In the genomic region with DNA sequence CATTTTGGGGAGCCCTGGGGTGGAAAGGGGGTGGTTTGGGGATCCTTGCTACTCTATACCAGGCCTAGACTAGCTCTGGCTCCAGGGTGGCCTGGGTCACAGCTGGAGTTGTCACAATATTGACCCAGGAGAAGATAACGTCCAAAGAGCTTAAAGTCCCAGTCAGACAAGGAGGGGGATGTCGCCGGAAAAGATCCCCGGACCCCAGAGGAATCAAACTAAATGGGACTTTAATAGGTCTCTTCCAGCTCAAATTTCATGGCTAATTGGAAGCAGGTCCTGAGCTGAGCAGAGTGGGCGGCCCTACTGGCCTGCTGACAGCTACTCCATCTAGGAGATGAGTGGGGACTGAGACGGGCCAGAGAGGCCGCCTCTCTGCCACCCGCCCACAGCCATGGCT, we compare ENCODE assay signal across 21 mouse cellular contexts. TPM values are rescaled to one million over a fixed set of nuclear protein-coding genes. Genes with fewer than 3 reads are reported as not detected.
DNase-seq lines count a peak whose midpoint lies in the region; ATAC-seq lines count a peak whose summit lies in the region.
"Had no signal": no experiment of that assay in that cellular context is flagged by ENCODE, and none has a peak within 500 bp of the region (broad histone marks: within the 10 kb centered on the region; RNA-seq: fewer than 3 reads in every experiment).

No protein-coding gene starts in this region.

- 43% methylated on average over 8 of the region's 8 CpGs for WGBS in hindbrain, embryonic 11.5 days
- 33% methylated on average over 8 of the region's 8 CpGs for WGBS in hindbrain, embryonic 12.5 days
- WGBS in embryonic facial prominence, embryonic 11.5 days = 15% methylated on average over 8 of the region's 8 CpGs
- 10% methylated on average over 8 of the region's 8 CpGs for WGBS in limb, embryonic 12.5 days

- no peak overlapping the region for H3K9ac ChIP-seq in hindbrain, embryonic 11.5 days (ENCODE audit: low read depth, low read length)
- no peak overlapping the region for H3K9ac ChIP-seq in hindbrain, embryonic 12.5 days
- H3K9ac ChIP-seq in embryonic facial prominence, embryonic 11.5 days (replicated peaks; ENCODE audit: low read length) = no peak overlapping the region
- no peak overlapping the region for H3K9ac ChIP-seq in limb, embryonic 12.5 days (replicated peaks)
- H3K9ac ChIP-seq: forebrain, embryonic 15.5 days; hindbrain, embryonic 15.5 days; stomach, embryonic 15.5 days had no signal

- no peaks in the 10 kb centered on the region for H3K9me3 ChIP-seq in hindbrain, embryonic 11.5 days (ENCODE audit: control insufficient read depth, low read length)
- no peaks in the 10 kb centered on the region for H3K9me3 ChIP-seq in hindbrain, embryonic 12.5 days (replicated peaks)
- H3K9me3 ChIP-seq in embryonic facial prominence, embryonic 11.5 days (replicated peaks; ENCODE audit: control insufficient read depth, low read length) = no peaks in the 10 kb centered on the region
- no peaks in the 10 kb centered on the region for H3K9me3 ChIP-seq in limb, embryonic 12.5 days
- H3K9me3 ChIP-seq: forebrain, embryonic 15.5 days; hindbrain, embryonic 15.5 days; stomach, embryonic 15.5 days had no signal

- 0 out of 2 replicates have a peak, but pooled peaks cover 2% of the 10 kb centered on the region for H3K27me3 ChIP-seq in hindbrain, embryonic 11.5 days (ENCODE audit: control insufficient read depth, insufficient read depth, low read length)
- H3K27me3 ChIP-seq in hindbrain, embryonic 12.5 days = peaks cover 10% of the 10 kb centered on the region; the same call in 1 of the 2 replicates
- no peaks in the 10 kb centered on the region for H3K27me3 ChIP-seq in embryonic facial prominence, embryonic 11.5 days (ENCODE audit: control insufficient read depth, insufficient read depth, low read length)
- 0 out of 2 replicates have a peak, but pooled peaks cover 6% of the 10 kb centered on the region for H3K27me3 ChIP-seq in limb, embryonic 12.5 days
- H3K27me3 ChIP-seq: forebrain, embryonic 15.5 days; hindbrain, embryonic 15.5 days; stomach, embryonic 15.5 days had no signal

- no peak overlapping the region for H3K27ac ChIP-seq in hindbrain, embryonic 11.5 days (ENCODE audit: low read depth, low read length)
- no peak overlapping the region for H3K27ac ChIP-seq in hindbrain, embryonic 12.5 days
- no peak overlapping the region for H3K27ac ChIP-seq in embryonic facial prominence, embryonic 11.5 days (replicated peaks; ENCODE audit: low read depth, low read length)
- no peak overlapping the region for H3K27ac ChIP-seq in limb, embryonic 12.5 days
- H3K27ac ChIP-seq: forebrain, embryonic 15.5 days; heart, adult 2 months; hindbrain, embryonic 15.5 days; macrophage; stomach, embryonic 15.5 days had no signal

- H3K36me3 ChIP-seq in hindbrain, embryonic 11.5 days (ENCODE audit: control insufficient read depth, insufficient read depth, low read length) = no peaks in the 10 kb centered on the region
- no peaks in the 10 kb centered on the region for H3K36me3 ChIP-seq in hindbrain, embryonic 12.5 days
- no peaks in the 10 kb centered on the region for H3K36me3 ChIP-seq in embryonic facial prominence, embryonic 11.5 days (replicated peaks; ENCODE audit: control insufficient read depth, insufficient read depth, low read depth, low read length)
- H3K36me3 ChIP-seq in limb, embryonic 12.5 days = no peaks in the 10 kb centered on the region
- H3K36me3 ChIP-seq: forebrain, embryonic 15.5 days; hindbrain, embryonic 15.5 days; stomach, embryonic 15.5 days had no signal

- ATAC-seq in hindbrain, embryonic 11.5 days (ENCODE audit: low FRiP score) = no peak
- no peak for ATAC-seq in hindbrain, embryonic 12.5 days (ENCODE audit: low FRiP score)
- ATAC-seq in embryonic facial prominence, embryonic 11.5 days (replicated peaks; ENCODE audit: insufficient number of reproducible peaks, low FRiP score, low TSS enrichment, low read depth) = 0 out of 2 replicates have a peak, but pooled peaks have one; percentile 31
- no peak for ATAC-seq in limb, embryonic 12.5 days (ENCODE audit: insufficient number of reproducible peaks, insufficient read depth, low FRiP score, low TSS enrichment, low read depth)
- ATAC-seq: forebrain, embryonic 15.5 days; intestine, postnatal 0 days had no signal

- no peaks in the 10 kb centered on the region; the same call in 1 of the 2 replicates for H3K4me1 ChIP-seq in hindbrain, embryonic 11.5 days (replicated peaks; ENCODE audit: control insufficient read depth, insufficient read depth, low read length)
- H3K4me1 ChIP-seq in hindbrain, embryonic 12.5 days = peaks cover 33% of the 10 kb centered on the region
- H3K4me1 ChIP-seq in embryonic facial prominence, embryonic 11.5 days (ENCODE audit: control insufficient read depth, insufficient read depth, low read length) = peaks cover 11% of the 10 kb centered on the region
- peaks cover 73% of the 10 kb centered on the region for H3K4me1 ChIP-seq in limb, embryonic 12.5 days (replicated peaks)

- H3K4me2 ChIP-seq in hindbrain, embryonic 11.5 days (replicated peaks; ENCODE audit: low read depth, low read length) = no peak overlapping the region
- no peak overlapping the region for H3K4me2 ChIP-seq in hindbrain, embryonic 12.5 days (replicated peaks)
- no peak overlapping the region for H3K4me2 ChIP-seq in embryonic facial prominence, embryonic 11.5 days (ENCODE audit: low read depth, low read length)
- H3K4me2 ChIP-seq in limb, embryonic 12.5 days = peak overlapping the region; percentile 1; the same call in 1 of the 2 replicates
- H3K4me2 ChIP-seq: forebrain, embryonic 15.5 days; hindbrain, embryonic 15.5 days; liver, embryonic 11.5 days; stomach, embryonic 15.5 days had no signal

- H3K4me3 ChIP-seq in hindbrain, embryonic 11.5 days (ENCODE audit: low read depth, low read length) = no peak overlapping the region
- no peak overlapping the region for H3K4me3 ChIP-seq in hindbrain, embryonic 12.5 days
- no peak overlapping the region for H3K4me3 ChIP-seq in embryonic facial prominence, embryonic 11.5 days (ENCODE audit: low read depth, low read length)
- H3K4me3 ChIP-seq in limb, embryonic 12.5 days (replicated peaks) = no peak overlapping the region
- H3K4me3 ChIP-seq: forebrain, embryonic 15.5 days; heart, adult 2 months; hindbrain, embryonic 15.5 days; myocyte; stomach, embryonic 15.5 days had no signal

- DNase-seq in hindbrain, embryonic 11.5 days (ENCODE audit: low spot score) = peak; percentile 36
- peak; percentile 61 for DNase-seq in NIH3T3 (ENCODE audit: low read depth)
- peak; percentile 86 for DNase-seq in embryonic facial prominence, embryonic 11.5 days (ENCODE audit: low spot score)
- DNase-seq in left cerebral cortex, adult 18-20 months (ENCODE audit: low spot score in 2 of 2) = no peak
- no peak for DNase-seq in gastrocnemius, adult 18-20 months (ENCODE audit: low spot score)
- DNase-seq: adrenal gland, adult 8-10 months; cerebellum, adult 2 months; heart, adult 2 months; lung, adult 2 months; midbrain, embryonic 14.5 days; spleen, adult 18-20 months; thymus, postnatal 14 days had no signal

RNA-seq across cellular contexts. Expression of a gene that starts 20.3 kb away (rescaled TPM):
- 5.4 and 7.8 TPM in 2 replicates for polyA plus RNA-seq in hindbrain, embryonic 11.5 days (2014; fragmentation: Nextera tagmentation; extraction: Ambion mirVana)
- 10.6 and 11.2 TPM in 2 replicates for polyA plus RNA-seq in hindbrain, embryonic 12.5 days (2016; fragmentation: Nextera tagmentation; extraction: Ambion mirVana)
- 13.4 and 14.5 TPM in 2 replicates for polyA plus RNA-seq in embryonic facial prominence, embryonic 11.5 days (2014; fragmentation: Nextera tagmentation; extraction: Ambion mirVana)
- 17.0 and 17.8 TPM in 2 replicates for polyA plus RNA-seq in limb, embryonic 12.5 days (2016; fragmentation: Nextera tagmentation; extraction: Ambion mirVana)
- total RNA-seq in left cerebral cortex, adult 18-20 months (2021) = 1 to 10 TPM; 2.5 to 3.0 TPM
- total RNA-seq in gastrocnemius, adult 18-20 months (2021) = 1 to 10 TPM; 1.7 to 1.8 TPM

RNA-seq across cellular contexts. Expression of a gene that starts 21.3 kb away (rescaled TPM):
- polyA plus RNA-seq in hindbrain, embryonic 11.5 days (2014; fragmentation: Nextera tagmentation; extraction: Ambion mirVana) = 90.0 and 103 TPM in 2 replicates
- polyA plus RNA-seq in hindbrain, embryonic 12.5 days (2016; fragmentation: Nextera tagmentation; extraction: Ambion mirVana) = 78.0 and 82.4 TPM in 2 replicates
- 89.6 and 90.0 TPM in 2 replicates for polyA plus RNA-seq in embryonic facial prominence, embryonic 11.5 days (2014; fragmentation: Nextera tagmentation; extraction: Ambion mirVana)
- 80.6 and 83.3 TPM in 2 replicates for polyA plus RNA-seq in limb, embryonic 12.5 days (2016; fragmentation: Nextera tagmentation; extraction: Ambion mirVana)
- 10 to 100 TPM; 63.4 to 67.2 TPM for total RNA-seq in left cerebral cortex, adult 18-20 months (2021)
- total RNA-seq in gastrocnemius, adult 18-20 months (2021) = 10 to 100 TPM; 56.9 to 72.5 TPM

RNA-seq across cellular contexts. Expression of a gene that starts 46.9 kb away (rescaled TPM):
- 2.3 and 2.6 TPM in 2 replicates for polyA plus RNA-seq in hindbrain, embryonic 11.5 days (2014; fragmentation: Nextera tagmentation; extraction: Ambion mirVana)
- 7.2 and 7.6 TPM in 2 replicates for polyA plus RNA-seq in hindbrain, embryonic 12.5 days (2016; fragmentation: Nextera tagmentation; extraction: Ambion mirVana)
- 1.3 and 1.6 TPM in 2 replicates for polyA plus RNA-seq in embryonic facial prominence, embryonic 11.5 days (2014; fragmentation: Nextera tagmentation; extraction: Ambion mirVana)
- 0.46 and 0.56 TPM in 2 replicates for polyA plus RNA-seq in limb, embryonic 12.5 days (2016; fragmentation: Nextera tagmentation; extraction: Ambion mirVana)
- total RNA-seq in left cerebral cortex, adult 18-20 months (2021) = 10 to 100 TPM; 31.4 to 32.8 TPM
- under 1 TPM; 0.39 to 1.00 TPM for total RNA-seq in gastrocnemius, adult 18-20 months (2021)
- polyA plus RNA-seq: macrophage had no signal

Comparison
In these comparisons a context has a peak if more than half of its experiments do, and no peak if none do; other contexts are left out.
1. DNase-seq: peak in hindbrain, embryonic 11.5 days (single experiment), NIH3T3 (single experiment) and embryonic facial prominence, embryonic 11.5 days (single experiment); none in left cerebral cortex, adult 18-20 months (0 of 2) and gastrocnemius, adult 18-20 months (single experiment).